Mouse (Mus musculus) olfactory bulb, adult 2 months (tissue): ENCODE data around the gene Gm42421. TPM values are rescaled to one million over a fixed set of nuclear protein-coding genes. Genes with fewer than 3 reads are reported as not detected.

Experiments used
- H3K27ac ChIP-seq: fragments of 200-500 bp; 2 replicates; pipeline ENCODE4 v1.5.1; 2012; ENCODE audit warnings: low read depth, low read length; ENCODE audit not compliant: insufficient read depth
- H3K4me1 ChIP-seq: fragments of 200-500 bp; 2 replicates; pipeline ENCODE4 v1.6.1; 2012; ENCODE audit warnings: low read length; ENCODE audit not compliant: control insufficient read depth, insufficient read depth
- H3K4me3 ChIP-seq: fragments of 200-500 bp; 2 replicates; pipeline ENCODE4 v1.5.1; 2012; ENCODE audit warnings: mild to moderate bottlenecking, low read depth, low read length, moderate library complexity; ENCODE audit not compliant: insufficient read depth
- CTCF ChIP-seq: fragments of 200-500 bp; IDR thresholded peaks from 2 replicates; pipeline ENCODE4 v1.5.1; 2012; ENCODE audit warnings: low read depth, mild to moderate bottlenecking, low read length, moderate library complexity; ENCODE audit not compliant: insufficient read depth
- POLR2A ChIP-seq: fragments of 200-500 bp; IDR thresholded peaks from 2 replicates; pipeline ENCODE4 v1.6.1; 2012; ENCODE audit warnings: mild to moderate bottlenecking, low read depth, low read length, moderate library complexity; ENCODE audit not compliant: insufficient read depth
- WGBS: fragments of 180-500 bp; shearing (Covaris S2); methylation state at CpG from one replicate; pipeline ENCODE4 v1.1.7; 2018; 5-methylcytosine and 5-hydroxymethylcytosine counted together
- polyA plus RNA-seq: library from polyadenylated mRNA; stranded (reverse); fragments of >200 nt; gene quantifications from 2 replicates; pipeline ENCODE4 v1.2.4, GENCODE M21; 2012; ENCODE audit warnings: low replicate concordance; ENCODE audit not compliant: missing spikeins, insufficient read depth, insufficient read length

Gene Gm42421
- polyA plus RNA-seq, 1 experiment = not detected

- WGBS = 63% methylated on average over 2 of the region's 2 CpGs
- no peak for TF ChIP-seq POLR2A
- TF ChIP-seq CTCF = no peak
- Histone ChIP-seq H3K27ac (no peak overlapping the region), H3K4me3 (no peak overlapping the region), H3K4me1 (0 out of 2 replicates have a peak, but pooled peaks cover 3% of the 10 kb centered on the region)
Observed at GRCm38 (mm10) chr5:143982361-143982760, 54.4 kb downstream of the Gm42421 start.

- H3K27ac ChIP-seq = no peak overlapping the region
- no peak overlapping the region for H3K4me3 ChIP-seq
- 72% methylated on average over 7 of the region's 7 CpGs for WGBS
- TF ChIP-seq CTCF (no peak), POLR2A (no peak)
- H3K4me1 ChIP-seq = 0 out of 2 replicates have a peak, but pooled peaks cover 3% of the 10 kb centered on the region
Observed at GRCm38 (mm10) chr5:143985381-143985780, 57.4 kb downstream of the Gm42421 start.

Other genes starting within 250 kb of the Gm42421 start
- gene Usp42, start 195.9 kb upstream of the Gm42421 start, polyA plus RNA-seq = not detected in 2 replicates
- not detected in 2 replicates for gene Eif2ak1, start 110.4 kb upstream of the Gm42421 start, polyA plus RNA-seq
- not detected in 2 replicates for gene Ankrd61, start 30.5 kb upstream of the Gm42421 start, polyA plus RNA-seq
- gene Aimp2, start 18.3 kb upstream of the Gm42421 start, polyA plus RNA-seq = not detected in 2 replicates
- gene Pms2, start 18.2 kb upstream of the Gm42421 start, polyA plus RNA-seq = not detected in 2 replicates
- not detected in 2 replicates for gene Rsph10b, start 4.9 kb downstream of the Gm42421 start, polyA plus RNA-seq
- gene Ccz1, start 86.7 kb downstream of the Gm42421 start, polyA plus RNA-seq = 341 TPM in 1 of 2 replicates, not detected in the other
- gene Ocm, start 98.5 kb downstream of the Gm42421 start, polyA plus RNA-seq = not detected in 2 replicates
- not detected in 2 replicates for gene Lmtk2, start 172.3 kb downstream of the Gm42421 start, polyA plus RNA-seq